Mouse (Mus musculus) kidney, embryonic 16.5 days (tissue): ENCODE measurements around the gene Rbfox1. TPM values are rescaled to one million over a fixed set of nuclear protein-coding genes. Genes with fewer than 3 reads are reported as not detected.

Source experiments
- ATAC-seq: fragments of 200-750 bp; cut with Nextera tagmentation; 2 replicates; pipeline ENCODE4 v1.8.0; 2017; ENCODE audit warnings: moderate TSS enrichment; ENCODE audit not compliant: low FRiP score, low TSS enrichment
- H3K27ac ChIP-seq: fragments of 300-500 bp; sonication (generic); 2 replicates; pipeline ENCODE4 v1.5.1; 2014; ENCODE audit warnings: low read length
- H3K27me3 ChIP-seq: fragments of 300-500 bp; sonication (generic); 2 replicates; pipeline ENCODE4 v1.6.1; 2014; ENCODE audit warnings: low read length, control low read depth, mixed read lengths; ENCODE audit not compliant: insufficient read depth
- H3K36me3 ChIP-seq: fragments of 300-500 bp; sonication (generic); 2 replicates; pipeline ENCODE4 v1.6.1; 2014; ENCODE audit warnings: low read length, control low read depth, mixed read lengths; ENCODE audit not compliant: insufficient read depth
- H3K4me1 ChIP-seq: fragments of 300-500 bp; sonication (generic); 2 replicates; pipeline ENCODE4 v1.6.1; 2014; ENCODE audit warnings: low read length, control low read depth, mixed read lengths; ENCODE audit not compliant: insufficient read depth
- H3K4me2 ChIP-seq: fragments of 300-500 bp; sonication (generic); replicated peaks from 2 replicates; pipeline ENCODE4 v1.6.1; 2014; ENCODE audit warnings: low read depth, low read length
- H3K4me3 ChIP-seq: fragments of 300-500 bp; sonication (generic); 2 replicates; pipeline ENCODE4 v1.5.1; 2014; ENCODE audit warnings: mild to moderate bottlenecking, low read length
- H3K9ac ChIP-seq: fragments of 300-500 bp; sonication (generic); replicated peaks from 2 replicates; pipeline ENCODE4 v1.6.1; 2014; ENCODE audit warnings: low read length
- H3K9me3 ChIP-seq: fragments of 300-500 bp; sonication (generic); 2 replicates; pipeline ENCODE4 v1.6.1; 2016; ENCODE audit warnings: low read length, control low read depth
- WGBS: fragments of 180-500 bp; shearing (Covaris S2); extraction: QIAGEN DNeasy Blood & Tissue Kit; methylation state at CpG from one replicate; pipeline ENCODE4 v1.1.7; 2014; 5-methylcytosine and 5-hydroxymethylcytosine counted together
- polyA plus RNA-seq: library from polyadenylated mRNA; unstranded; fragments of >200 nt; fragmentation: Nextera tagmentation; extraction: Ambion mirVana; gene quantifications from 2 replicates; pipeline ENCODE4 v1.2.1, GENCODE M21; 2015

Gene Rbfox1
- polyA plus RNA-seq, 1 experiment from 2014 or later = 5.4 TPM

- WGBS = 86% methylated on average over 1 of the region's 1 CpGs
- no peak overlapping the region for H3K27ac ChIP-seq
- no peaks in the 10 kb centered on the region for H3K4me1 ChIP-seq
- H3K9me3 ChIP-seq = no peaks in the 10 kb centered on the region
- no peak overlapping the region for H3K4me3 ChIP-seq
- no peaks in the 10 kb centered on the region for H3K36me3 ChIP-seq
- ATAC-seq = no peak
- H3K4me2 ChIP-seq = no peak overlapping the region
- H3K27me3 ChIP-seq = no peaks in the 10 kb centered on the region
- H3K9ac ChIP-seq = no peak overlapping the region
Observed at GRCm38 (mm10) chr16:7360706-7361105, 1475.6 kb downstream of the Rbfox1 start.

DNA sequence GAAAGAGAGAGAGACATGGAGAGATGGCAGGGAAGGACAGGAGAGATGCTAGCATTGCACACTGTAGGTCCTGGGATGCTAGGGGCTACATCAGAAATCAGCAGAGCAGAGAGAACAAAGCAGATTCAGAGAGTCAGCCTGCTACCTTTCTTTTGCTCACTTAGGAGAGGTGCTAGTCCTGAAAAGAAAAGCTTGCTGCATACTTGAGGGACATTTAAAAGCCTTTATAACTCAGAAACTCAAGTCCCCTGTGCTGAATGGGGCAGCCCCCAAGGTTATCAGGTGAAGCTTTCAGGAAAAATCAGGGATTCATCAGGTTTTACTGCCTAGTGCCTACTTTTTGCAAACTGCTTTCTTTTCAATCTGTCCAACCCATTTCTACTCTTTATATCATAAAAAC lies 1480.7 kb downstream of the Rbfox1 start:
- Histone ChIP-seq H3K9ac (no peak overlapping the region), H3K9me3 (no peaks in the 10 kb centered on the region), H3K27me3 (no peaks in the 10 kb centered on the region), H3K27ac (no peak overlapping the region), H3K36me3 (no peaks in the 10 kb centered on the region), H3K4me2 (no peak overlapping the region), H3K4me3 (no peak overlapping the region), H3K4me1 (no peaks in the 10 kb centered on the region)
- ATAC-seq = no peak

- no peaks in the 10 kb centered on the region for H3K36me3 ChIP-seq
- H3K9ac ChIP-seq = no peak overlapping the region
- no peak for ATAC-seq
- no peaks in the 10 kb centered on the region for H3K9me3 ChIP-seq
- no peak overlapping the region for H3K27ac ChIP-seq
- no peak overlapping the region for H3K4me2 ChIP-seq
- no peak overlapping the region for H3K4me3 ChIP-seq
- H3K27me3 ChIP-seq = no peaks in the 10 kb centered on the region
- no peaks in the 10 kb centered on the region for H3K4me1 ChIP-seq
- WGBS = 54% methylated on average over 3 of the region's 3 CpGs
Observed at GRCm38 (mm10) chr16:7374146-7374545, 1489.0 kb downstream of the Rbfox1 start.

- no peaks in the 10 kb centered on the region for H3K27me3 ChIP-seq
- no peaks in the 10 kb centered on the region for H3K4me1 ChIP-seq
- H3K4me2 ChIP-seq = no peak overlapping the region
- H3K9me3 ChIP-seq = no peaks in the 10 kb centered on the region
- no peak overlapping the region for H3K4me3 ChIP-seq
- ATAC-seq = no peak
- no peaks in the 10 kb centered on the region for H3K36me3 ChIP-seq
- no peak overlapping the region for H3K9ac ChIP-seq
- 65% methylated on average over 2 of the region's 2 CpGs for WGBS
- no peak overlapping the region for H3K27ac ChIP-seq
Observed at GRCm38 (mm10) chr16:7374674-7375073, 1489.5 kb downstream of the Rbfox1 start.

GRCm38 (mm10) chr16:7396101-7396500 lies 1510.9 kb downstream of the Rbfox1 start:
- no peaks in the 10 kb centered on the region for H3K4me1 ChIP-seq

GRCm38 (mm10) chr16:7404766-7405492 lies 1519.8 kb downstream of the Rbfox1 start:
- no peak overlapping the region for H3K4me3 ChIP-seq
- no peaks in the 10 kb centered on the region for H3K27me3 ChIP-seq
- no peak overlapping the region for H3K4me2 ChIP-seq
- H3K4me1 ChIP-seq = no peaks in the 10 kb centered on the region
- no peak overlapping the region for H3K27ac ChIP-seq
- no peak for ATAC-seq
- WGBS = 56% methylated on average over 6 of the region's 6 CpGs
- H3K9me3 ChIP-seq = no peaks in the 10 kb centered on the region
- H3K36me3 ChIP-seq = no peaks in the 10 kb centered on the region
- H3K9ac ChIP-seq = no peak overlapping the region

More at GRCm38 (mm10) chr16:7396101-7396500, 1510.9 kb downstream of the Rbfox1 start:
- Histone ChIP-seq H3K4me3 (no peak overlapping the region), H3K27ac (no peak overlapping the region), H3K9ac (no peak overlapping the region), H3K36me3 (no peaks in the 10 kb centered on the region), H3K9me3 (no peaks in the 10 kb centered on the region), H3K27me3 (no peaks in the 10 kb centered on the region), H3K4me2 (no peak overlapping the region)
- no peak for ATAC-seq

DNA sequence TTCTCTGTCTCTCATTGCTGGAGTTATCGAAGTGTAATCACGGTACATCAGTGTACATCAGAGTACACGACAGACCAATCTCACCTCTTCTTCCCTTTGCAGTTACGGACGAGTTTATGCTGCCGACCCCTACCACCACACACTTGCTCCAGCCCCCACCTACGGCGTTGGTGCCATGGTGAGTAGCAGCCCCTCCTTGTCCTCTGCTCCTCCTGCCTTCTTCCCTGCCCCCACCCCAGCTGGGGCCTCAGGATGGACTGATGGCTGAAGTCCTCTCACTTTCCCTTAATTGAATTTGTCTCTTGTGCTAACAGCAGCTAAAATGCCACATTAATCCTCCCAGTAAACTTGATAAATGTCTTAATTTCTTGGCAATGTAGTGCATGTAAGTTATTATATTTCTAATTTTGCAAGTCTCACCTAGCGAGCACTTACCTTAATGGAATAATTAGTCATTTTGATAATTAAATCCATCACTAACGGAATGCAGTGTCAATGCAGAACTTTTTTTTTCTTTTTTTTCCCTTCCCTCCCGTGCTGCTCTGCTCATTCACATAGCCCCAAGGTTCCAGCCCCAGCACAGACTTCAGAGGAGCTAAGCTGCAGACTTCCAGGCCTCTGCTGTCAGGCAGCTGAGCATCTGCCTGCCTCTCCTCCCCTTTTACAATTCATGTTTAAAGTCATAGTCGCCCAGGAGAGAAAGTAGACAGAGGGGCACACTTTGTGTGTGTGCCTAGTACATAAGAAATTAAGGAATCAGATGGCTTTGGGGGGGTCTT lies 1522.9 kb downstream of the Rbfox1 start:
- H3K4me3 ChIP-seq = no peak overlapping the region
- H3K4me1 ChIP-seq = no peaks in the 10 kb centered on the region
- no peak overlapping the region for H3K4me2 ChIP-seq
- no peaks in the 10 kb centered on the region for H3K36me3 ChIP-seq
- no peak overlapping the region for H3K27ac ChIP-seq
- ATAC-seq = no peak
- no peak overlapping the region for H3K9ac ChIP-seq
- WGBS = 47% methylated on average over 12 of the region's 12 CpGs
- no peaks in the 10 kb centered on the region for H3K27me3 ChIP-seq
- H3K9me3 ChIP-seq = no peaks in the 10 kb centered on the region

DNA sequence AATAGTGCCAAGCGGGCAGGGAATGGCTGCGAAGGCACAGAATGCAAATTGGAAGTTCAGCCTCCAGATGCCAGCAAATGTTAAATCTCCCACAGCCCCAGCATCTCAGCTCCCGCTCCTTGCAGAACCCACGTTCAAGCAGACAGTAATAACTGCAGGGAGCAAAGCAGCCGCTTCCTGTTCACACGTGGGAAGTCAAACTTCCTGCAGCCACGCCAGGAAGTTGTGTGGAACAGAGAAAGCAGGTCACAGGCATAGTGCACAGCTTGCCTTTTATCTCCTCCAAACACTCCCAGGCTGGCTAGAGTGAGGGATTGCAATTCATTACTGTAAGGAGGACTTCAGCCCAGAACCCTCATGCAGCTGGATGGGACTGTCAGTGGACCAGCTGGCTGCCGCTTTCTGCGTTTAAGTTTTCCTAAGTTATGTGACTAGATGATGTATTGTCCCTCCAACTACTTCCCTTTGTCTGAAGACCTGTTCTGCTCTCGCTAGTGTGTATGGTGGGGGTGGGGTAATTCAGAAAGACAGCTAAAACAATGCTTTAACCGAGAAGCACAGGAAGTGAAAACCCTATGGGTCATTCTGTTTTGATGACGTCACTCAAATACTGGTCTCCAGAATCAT lies 1534.6 kb downstream of the Rbfox1 start:
- H3K9ac ChIP-seq = peak overlapping the region; percentile 12; the same call in 1 of the 2 replicates
- H3K4me1 ChIP-seq = peaks cover 8% of the 10 kb centered on the region; the same call in 1 of the 2 replicates
- H3K4me2 ChIP-seq = peak overlapping the region; percentile 41
- no peaks in the 10 kb centered on the region for H3K36me3 ChIP-seq
- no peaks in the 10 kb centered on the region for H3K27me3 ChIP-seq
- H3K9me3 ChIP-seq = peaks cover 6% of the 10 kb centered on the region; the same call in 1 of the 2 replicates
- peak overlapping the region; percentile 6 for H3K4me3 ChIP-seq
- peak; percentile 89 for ATAC-seq
- WGBS = 13% methylated on average over 12 of the region's 12 CpGs
- H3K27ac ChIP-seq = peak overlapping the region; percentile 77

- no peaks in the 10 kb centered on the region for H3K4me1 ChIP-seq
- H3K27ac ChIP-seq = no peak overlapping the region
- WGBS = 71% methylated on average over 3 of the region's 3 CpGs
- H3K9me3 ChIP-seq = peaks cover 6% of the 10 kb centered on the region; the same call in 1 of the 2 replicates
- H3K4me3 ChIP-seq = no peak overlapping the region
- H3K36me3 ChIP-seq = no peaks in the 10 kb centered on the region
- ATAC-seq = no peak
- no peaks in the 10 kb centered on the region for H3K27me3 ChIP-seq
- no peak overlapping the region for H3K9ac ChIP-seq
- H3K4me2 ChIP-seq = no peak overlapping the region
Observed at GRCm38 (mm10) chr16:7425386-7426089, 1540.4 kb downstream of the Rbfox1 start.
